ENCODE assay signal across 8 mouse cellular contexts in the genomic region with DNA sequence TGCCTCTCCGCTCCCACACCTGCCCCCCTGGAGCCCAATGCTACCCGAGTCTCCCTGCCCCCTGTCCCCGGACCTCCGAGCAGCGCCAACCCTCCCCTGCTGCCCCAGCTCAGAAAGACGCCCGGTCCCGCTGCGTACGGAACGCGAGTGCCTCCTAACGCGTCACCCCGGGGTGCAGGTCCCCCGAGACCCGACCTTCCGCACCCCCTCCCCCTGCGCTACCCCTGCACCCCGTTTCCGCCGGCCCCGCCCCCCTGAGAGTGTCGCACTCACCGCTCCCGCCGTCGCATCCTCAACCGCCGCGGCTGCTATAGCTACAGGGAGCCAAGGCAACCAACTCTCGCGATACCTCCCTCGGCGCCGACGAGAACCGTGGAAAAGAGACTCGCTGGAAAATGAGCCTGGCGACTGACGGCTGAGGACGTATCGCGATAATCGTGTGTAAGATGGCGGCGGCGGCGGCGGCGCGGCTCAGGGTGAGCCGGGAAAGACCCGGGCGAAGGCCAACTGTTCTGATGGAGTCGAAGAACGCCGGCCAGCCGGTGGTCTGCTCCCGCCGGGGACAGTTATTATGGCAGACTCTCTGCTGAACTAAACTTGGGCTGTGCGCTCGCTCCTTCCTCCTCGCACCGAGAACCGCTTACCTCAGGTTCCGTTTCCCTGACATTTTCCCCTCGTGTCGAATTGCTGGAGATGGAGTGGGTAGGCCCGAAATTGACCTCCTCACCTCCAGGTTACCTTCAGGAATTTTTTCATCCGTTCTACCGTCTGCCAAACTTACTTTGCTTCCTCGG. TPM values are rescaled to one million over a fixed set of nuclear protein-coding genes. Genes with fewer than 3 reads are reported as not detected.
A peak's percentile ranks its signal among the peaks of the same experiment; 100 is the strongest.
DNase-seq lines count a peak whose midpoint lies in the region; ATAC-seq lines count a peak whose summit lies in the region.

Gene Usp54 (minus strand): TSS at position 420 of the 794 bp plus-strand sequence.

- DNase-seq in adipocyte (ENCODE audit: low spot score): peak; percentile 93
- peak; percentile 100 for DNase-seq in embryo, embryonic 10 days (ENCODE audit: low spot score)
- DNase-seq in gastrocnemius, postnatal 14 days: peak; percentile 98
- peak; percentile 99 for DNase-seq in left cerebral cortex, postnatal 10 days (ENCODE audit: extremely low spot score in 1 of 2, low spot score in 2 of 2)
- peak; percentile 95 for DNase-seq in right cerebral cortex, postnatal 25 days
- DNase-seq in urinary bladder, postnatal 4 days (ENCODE audit: low spot score in 2 of 2): peak; percentile 94 to 98

- intact Hi-C loops in gastrocnemius, postnatal 14 days (cut with DNase I; ENCODE audit: low total_unique reads): no loop called here
- intact Hi-C loops in left cerebral cortex, postnatal 10 days (cut with DNase I): no loop called here

- peak; percentile 95 for ATAC-seq in inflammation-experienced regulatory T-cells, adult 6 months
- peak; percentile 98 for ATAC-seq in megakaryocyte-erythroid progenitor cell, adult 5-6 weeks (replicated peaks; ENCODE audit: low FRiP score, low TSS enrichment, poor library complexity, severe bottlenecking)

RNA-seq across cellular contexts. Expression of gene Usp54, which starts in this region (rescaled TPM):
- total RNA-seq in gastrocnemius, postnatal 14 days (2021): 10 to 100 TPM in 1 of 2 experiments, 1 to 10 TPM in 1; 4.4 to 11.2 TPM
- 1 to 10 TPM; 1.6 to 2.6 (median 1.7) TPM for polyA plus RNA-seq in inflammation-experienced regulatory T-cells, adult 6 months (2017; shearing (Covaris generic))
- 10 to 100 TPM; 21.2 to 29.3 TPM for total RNA-seq in left cerebral cortex, postnatal 10 days (2021)
- total RNA-seq in megakaryocyte-erythroid progenitor cell, adult 5-6 weeks (2014; fragmentation: Nextera tagmentation): 7.5 and 14.1 TPM in 2 replicates
- 5.6 and 6.8 TPM in 2 replicates for total RNA-seq in megakaryocyte-erythroid progenitor cell, adult 5-6 weeks (2017)

Comparison
In these comparisons a context has a peak if more than half of its experiments do, and no peak if none do; other contexts are left out.
1. Peak in every context shown above with its lines: DNase-seq and ATAC-seq.